Mouse (Mus musculus) hindbrain, embryonic 15.5 days (tissue): Measurements from ENCODE around the gene Kcnq4. TPM values are rescaled to one million over a fixed set of nuclear protein-coding genes. Genes with fewer than 3 reads are reported as not detected.

Experiments used
- ATAC-seq: fragments of 200-750 bp; cut with Nextera tagmentation; 2 replicates; pipeline ENCODE4 v1.8.0; 2017; ENCODE audit warnings: low read depth, moderate number of reproducible peaks, moderate TSS enrichment; ENCODE audit not compliant: low FRiP score
- H3K27ac ChIP-seq: fragments of 300-500 bp; sonication (generic); replicated peaks from 2 replicates; pipeline ENCODE4 v1.5.1; 2015; ENCODE audit warnings: mild to moderate bottlenecking, inconsistent platforms
- H3K27me3 ChIP-seq: fragments of 300-500 bp; sonication (generic); 2 replicates; pipeline ENCODE4 v1.6.1; 2015; ENCODE audit warnings: control low read depth, inconsistent platforms
- H3K36me3 ChIP-seq: fragments of 300-500 bp; sonication (generic); 2 replicates; pipeline ENCODE4 v1.6.1; 2015; ENCODE audit warnings: control low read depth, inconsistent platforms
- H3K4me1 ChIP-seq: fragments of 300-500 bp; sonication (generic); replicated peaks from 2 replicates; pipeline ENCODE4 v1.6.1; 2015; ENCODE audit warnings: control low read depth, inconsistent platforms
- H3K4me2 ChIP-seq: fragments of 300-500 bp; sonication (generic); 2 replicates; pipeline ENCODE4 v1.6.1; 2015; ENCODE audit warnings: moderate library complexity, mild to moderate bottlenecking, inconsistent platforms
- H3K4me3 ChIP-seq: fragments of 300-500 bp; sonication (generic); 2 replicates; pipeline ENCODE4 v1.5.1; 2015; ENCODE audit warnings: mild to moderate bottlenecking, inconsistent platforms
- H3K9ac ChIP-seq: fragments of 300-500 bp; sonication (generic); 2 replicates; pipeline ENCODE4 v1.6.1; 2015; ENCODE audit warnings: inconsistent platforms
- H3K9me3 ChIP-seq: fragments of 300-500 bp; sonication (generic); 2 replicates; pipeline ENCODE4 v1.6.1; 2016; ENCODE audit warnings: control low read depth, inconsistent platforms
- WGBS: fragments of 180-500 bp; shearing (Covaris S2); methylation state at CpG from one replicate; pipeline ENCODE4 v1.1.7; 2015; 5-methylcytosine and 5-hydroxymethylcytosine counted together
- polyA plus RNA-seq: library from polyadenylated mRNA; unstranded; fragments of >200 nt; fragmentation: Nextera tagmentation; extraction: Ambion mirVana; gene quantifications from 2 replicates; pipeline ENCODE4 v1.2.1, GENCODE M21; 2015

The Kcnq4 gene
- polyA plus RNA-seq: 6.6 and 7.0 TPM in 2 replicates

DNA sequence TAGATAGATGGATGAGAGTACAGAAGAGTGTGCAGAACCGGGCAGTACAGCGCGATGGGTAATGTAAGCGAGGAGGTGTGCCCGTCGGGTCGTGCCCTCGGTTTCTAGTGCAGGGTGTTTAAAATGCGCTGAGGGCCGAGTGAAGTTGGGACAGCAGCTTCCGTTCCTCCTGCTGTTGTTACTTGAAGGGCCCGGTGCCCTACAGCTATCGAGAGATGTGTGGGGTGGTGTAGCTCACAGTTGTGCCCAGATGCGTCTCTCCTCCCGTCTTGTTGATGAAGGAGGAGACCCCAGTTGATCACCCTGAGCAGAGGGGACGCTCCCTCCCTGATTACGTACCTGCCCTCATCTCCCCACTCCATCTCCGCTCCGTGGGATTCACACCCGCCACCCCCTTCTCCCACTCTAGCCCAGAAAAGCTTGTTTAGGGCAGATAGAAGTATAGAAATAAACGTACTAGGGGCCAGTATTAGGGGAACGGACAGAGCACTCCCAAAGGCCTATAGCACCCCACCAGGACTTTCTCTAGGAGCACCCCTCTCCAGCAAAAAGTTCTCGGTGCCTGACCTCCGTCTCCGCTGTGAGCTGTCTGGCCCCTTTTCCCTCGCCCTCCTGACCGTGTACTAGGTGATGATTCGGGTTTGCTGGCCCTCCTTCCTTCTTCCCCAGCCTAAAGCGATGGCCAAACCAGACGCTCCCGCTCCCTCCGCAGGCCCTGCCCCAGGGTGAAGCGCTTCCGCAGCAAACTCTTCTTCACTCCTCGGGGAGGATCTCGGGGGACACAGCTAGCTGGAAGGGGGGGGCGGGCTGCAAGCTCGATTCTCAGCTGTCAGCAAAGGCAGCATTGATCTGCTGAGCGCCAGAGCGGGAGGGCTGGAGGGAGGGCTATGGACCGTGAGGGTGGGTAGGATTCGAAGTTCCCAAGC lies at the start of gene Kcnq4:
Kcnq4 (minus strand) TSS at position 672 of the 926 bp plus-strand sequence.
- no peak within 1 kb of the TSS for H3K27ac ChIP-seq
- ATAC-seq: 0 out of 2 replicates have a peak, but pooled peaks have one; percentile 10
- WGBS: 2% methylated on average over 42 of the region's 42 CpGs

DNA sequence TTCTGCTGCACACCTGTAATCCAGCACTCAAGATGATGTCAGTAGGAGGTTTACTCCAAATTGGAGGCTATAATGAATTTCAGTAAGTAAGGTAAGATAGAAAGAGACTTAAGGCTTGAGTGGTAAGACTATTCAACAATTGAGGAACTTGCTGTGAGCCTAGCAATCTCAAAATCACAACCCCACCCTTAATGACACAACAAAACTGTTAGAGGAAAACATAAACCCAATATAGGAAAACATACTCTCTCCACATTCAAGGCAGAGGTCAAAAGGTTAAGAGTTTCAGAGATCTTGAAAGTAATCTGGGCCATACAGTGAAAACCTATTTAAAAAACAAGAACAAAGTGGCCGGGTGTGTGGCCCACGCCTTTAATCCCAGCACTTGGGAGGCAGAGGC lies 48.3 kb upstream of the Kcnq4 start:
- no peak for ATAC-seq
- Histone ChIP-seq H3K27ac (no peak overlapping the region), H3K4me2 (no peak overlapping the region), H3K9ac (no peak overlapping the region), H3K36me3 (no peaks in the 10 kb centered on the region), H3K9me3 (no peaks in the 10 kb centered on the region), H3K4me1 (0 out of 2 replicates have a peak, but pooled peaks cover 6% of the 10 kb centered on the region), H3K4me3 (no peak overlapping the region), H3K27me3 (no peaks in the 10 kb centered on the region)
- WGBS: 89% methylated on average over 2 of the region's 2 CpGs

More for the DNA sequence above, at the start of gene Kcnq4:
- Histone ChIP-seq H3K36me3 (no peaks in the 10 kb centered on the region), H3K9ac (peak within 1 kb of the TSS; percentile 67), H3K4me2 (peak within 1 kb of the TSS; percentile 100), H3K27me3 (peaks cover 32% of the 10 kb centered on the region), H3K4me3 (peak within 1 kb of the TSS; percentile 69), H3K4me1 (peaks cover 22% of the 10 kb centered on the region), H3K9me3 (no peaks in the 10 kb centered on the region)

DNA sequence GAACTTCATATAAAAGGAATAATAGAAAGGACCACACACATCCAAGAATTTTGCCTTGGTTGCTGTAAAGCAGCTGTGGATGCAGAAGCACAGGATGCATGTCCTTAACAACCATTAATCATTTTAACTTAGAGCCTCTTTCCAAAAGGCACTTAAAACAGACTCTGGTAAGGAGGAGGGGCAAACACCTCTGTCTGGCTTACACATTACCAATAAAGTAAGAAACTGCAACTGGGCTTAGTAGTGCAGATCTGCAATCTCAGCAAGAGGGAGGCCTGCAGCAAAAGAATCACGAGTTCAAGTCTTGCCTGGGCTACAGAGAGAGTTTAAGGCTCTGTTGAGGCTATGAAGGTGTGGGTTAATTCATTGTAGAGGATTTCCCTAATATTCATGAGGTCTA lies 47.2 kb upstream of the Kcnq4 start:
- H3K9ac ChIP-seq: no peak overlapping the region
- no peak for ATAC-seq
- H3K4me3 ChIP-seq: no peak overlapping the region
- no peaks in the 10 kb centered on the region for H3K9me3 ChIP-seq
- 91% methylated on average over 1 of the region's 1 CpGs for WGBS
- H3K4me2 ChIP-seq: no peak overlapping the region
- no peaks in the 10 kb centered on the region for H3K36me3 ChIP-seq
- no peak overlapping the region for H3K27ac ChIP-seq
- 0 out of 2 replicates have a peak, but pooled peaks cover 6% of the 10 kb centered on the region for H3K4me1 ChIP-seq
- no peaks in the 10 kb centered on the region for H3K27me3 ChIP-seq

DNA sequence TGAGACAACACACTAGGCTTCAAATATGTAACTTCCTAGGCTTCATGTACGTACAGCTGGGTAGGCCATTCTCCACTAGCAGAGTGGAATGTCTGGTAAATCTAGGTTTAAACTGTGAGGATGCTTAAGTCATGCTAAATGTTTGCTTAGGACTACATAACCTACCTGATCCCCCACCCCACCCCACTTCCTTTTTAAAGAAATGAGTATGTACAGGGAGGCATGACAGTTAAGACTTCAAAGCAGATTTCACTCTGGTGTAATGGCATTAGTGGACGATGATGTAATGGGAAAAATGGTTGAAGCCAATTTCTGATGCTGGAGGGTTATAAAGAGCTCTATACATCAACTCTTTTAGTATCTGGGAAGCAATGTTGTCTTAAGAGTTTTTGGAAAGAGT lies 44.5 kb upstream of the Kcnq4 start:
- Histone ChIP-seq H3K4me1 (0 out of 2 replicates have a peak, but pooled peaks cover 3% of the 10 kb centered on the region), H3K27ac (no peak overlapping the region), H3K4me3 (no peak overlapping the region), H3K4me2 (no peak overlapping the region), H3K9ac (no peak overlapping the region), H3K9me3 (no peaks in the 10 kb centered on the region), H3K36me3 (peaks cover 16% of the 10 kb centered on the region; the same call in 1 of the 2 replicates), H3K27me3 (no peaks in the 10 kb centered on the region)
- WGBS: 92% methylated on average over 2 of the region's 2 CpGs
- ATAC-seq: no peak

DNA sequence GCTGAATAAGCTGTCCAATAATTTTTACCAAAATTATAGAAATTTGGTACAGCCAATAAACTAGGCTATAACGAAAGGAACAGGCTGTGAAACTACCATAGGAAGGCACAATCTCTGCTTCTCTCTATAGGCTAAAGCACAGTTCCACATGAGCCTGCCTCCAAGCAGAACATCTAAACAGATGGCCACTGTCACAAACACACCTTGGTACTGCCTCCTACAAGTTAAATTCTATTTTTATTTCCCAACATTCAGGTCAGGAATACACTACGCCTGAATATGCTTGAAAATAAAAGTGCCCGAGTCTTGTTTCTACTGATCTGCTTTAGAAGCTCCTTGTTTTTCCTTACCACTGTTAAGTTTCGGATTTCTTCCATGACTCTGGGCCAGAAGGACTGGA lies 41.6 kb upstream of the Kcnq4 start:
- Histone ChIP-seq H3K27me3 (no peaks in the 10 kb centered on the region), H3K36me3 (peaks cover 30% of the 10 kb centered on the region), H3K4me2 (no peak overlapping the region), H3K4me1 (0 out of 2 replicates have a peak, but pooled peaks cover 3% of the 10 kb centered on the region), H3K4me3 (no peak overlapping the region), H3K9me3 (no peaks in the 10 kb centered on the region), H3K9ac (no peak overlapping the region), H3K27ac (no peak overlapping the region)
- WGBS: 97% methylated on average over 4 of the region's 4 CpGs
- ATAC-seq: no peak

DNA sequence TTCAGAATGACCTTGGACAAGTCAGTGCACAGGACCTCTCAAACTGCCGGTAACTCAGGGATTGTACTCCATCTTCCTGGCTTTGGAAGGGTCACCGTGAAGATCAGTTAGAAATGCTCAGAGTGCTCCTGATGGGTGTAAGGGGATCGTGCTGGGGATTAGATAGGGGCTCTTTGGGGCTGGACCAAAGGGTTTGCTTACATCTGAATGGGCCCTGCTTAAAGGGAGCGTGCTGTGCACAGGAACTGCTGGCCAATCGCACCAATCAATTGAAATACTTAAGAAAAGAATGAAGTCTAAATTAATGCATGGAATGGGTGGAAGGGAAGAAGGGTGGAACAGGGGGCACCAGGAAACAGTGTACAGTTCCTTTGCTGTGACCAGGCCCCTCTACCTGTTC lies 7.4 kb upstream of the Kcnq4 start:
- H3K4me2 ChIP-seq: no peak overlapping the region
- H3K9me3 ChIP-seq: no peaks in the 10 kb centered on the region
- no peak overlapping the region for H3K4me3 ChIP-seq
- no peak for ATAC-seq
- no peaks in the 10 kb centered on the region for H3K27me3 ChIP-seq
- no peaks in the 10 kb centered on the region for H3K4me1 ChIP-seq
- peaks cover 32% of the 10 kb centered on the region for H3K36me3 ChIP-seq
- H3K9ac ChIP-seq: no peak overlapping the region
- 51% methylated on average over 5 of the region's 5 CpGs for WGBS
- H3K27ac ChIP-seq: no peak overlapping the region

DNA sequence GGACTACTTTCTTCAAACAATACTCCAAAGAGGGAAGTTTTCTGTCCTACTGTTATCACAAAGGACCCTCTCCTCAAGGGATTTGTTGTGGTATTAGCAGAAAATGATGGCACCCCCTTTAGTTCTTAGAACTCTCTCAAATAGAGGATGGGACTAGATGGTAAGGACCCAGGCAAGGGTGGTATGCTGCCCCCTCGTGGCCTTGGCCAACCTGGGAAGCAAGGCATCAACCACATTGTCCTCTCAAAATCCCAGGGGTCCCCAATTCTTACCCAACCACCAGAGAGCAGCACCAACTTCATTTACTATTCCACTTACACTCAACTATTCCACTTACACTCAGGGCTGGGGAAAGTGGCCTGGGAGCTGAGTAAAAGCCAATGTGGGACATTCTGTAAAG lies 6.9 kb upstream of the Kcnq4 start:
- Histone ChIP-seq H3K4me2 (no peak overlapping the region), H3K4me1 (no peaks in the 10 kb centered on the region), H3K9me3 (no peaks in the 10 kb centered on the region), H3K36me3 (peaks cover 27% of the 10 kb centered on the region), H3K9ac (no peak overlapping the region), H3K27me3 (peaks cover under 1% of the 10 kb centered on the region), H3K27ac (no peak overlapping the region), H3K4me3 (no peak overlapping the region)
- WGBS: 0% methylated on average over 1 of the region's 1 CpGs
- peak; percentile 48; the same call in 1 of the 2 replicates for ATAC-seq

DNA sequence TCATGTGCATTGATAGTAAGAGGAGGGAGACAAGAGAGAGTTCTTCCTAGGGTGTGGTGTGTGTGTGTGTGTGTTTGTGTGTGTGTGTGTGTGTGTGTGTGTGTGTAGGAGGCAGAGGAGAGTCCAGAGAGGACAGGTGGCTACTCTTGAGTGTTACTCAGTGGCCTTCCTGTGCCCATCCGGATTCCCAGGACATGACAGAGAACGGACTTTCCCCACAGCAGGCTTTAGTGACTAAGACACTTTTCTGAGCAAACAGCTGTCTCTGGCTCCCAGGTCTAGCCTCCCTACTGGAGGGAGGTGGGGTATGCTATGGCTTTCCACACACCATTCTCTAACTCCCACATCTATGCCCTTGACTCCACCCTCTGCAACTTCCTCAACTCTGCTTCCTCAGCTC lies 1.2 kb upstream of the Kcnq4 start:
- 42% methylated on average over 2 of the region's 2 CpGs for WGBS
- Histone ChIP-seq H3K9ac (no peak overlapping the region), H3K27ac (no peak overlapping the region), H3K27me3 (peaks cover 32% of the 10 kb centered on the region), H3K36me3 (no peaks in the 10 kb centered on the region), H3K4me3 (no peak overlapping the region), H3K4me1 (peaks cover 22% of the 10 kb centered on the region), H3K4me2 (no peak overlapping the region), H3K9me3 (no peaks in the 10 kb centered on the region)
- ATAC-seq: no peak

DNA sequence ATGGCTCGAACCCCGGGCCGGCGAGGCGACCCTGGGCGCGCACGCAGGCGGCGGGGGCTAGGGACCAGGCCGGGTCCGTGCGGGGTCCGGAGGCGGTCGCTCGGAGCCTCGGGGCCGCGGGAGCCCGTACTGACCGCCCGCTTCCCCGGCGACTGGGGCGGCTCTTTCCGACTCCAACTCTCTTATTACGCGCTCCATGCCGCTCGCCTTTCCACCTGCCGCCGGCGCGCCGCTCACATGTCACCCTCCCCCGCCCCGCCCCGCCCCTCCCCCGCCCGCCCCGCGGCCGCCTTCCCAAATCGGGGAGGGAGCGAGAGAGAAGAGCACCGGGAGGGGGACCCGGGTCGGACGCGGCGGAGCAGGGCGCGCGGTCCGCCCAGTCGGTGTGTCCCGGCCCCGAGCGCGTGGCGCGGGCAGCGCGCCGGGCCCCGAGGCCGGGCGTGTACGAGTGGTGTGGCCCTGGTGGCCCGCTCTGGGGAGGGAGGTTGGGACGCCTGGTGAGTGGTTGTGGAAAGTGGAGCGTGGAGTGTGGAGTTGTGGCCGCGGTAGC lies 1.1 kb downstream of the Kcnq4 start:
- Histone ChIP-seq H3K4me1 (peaks cover 22% of the 10 kb centered on the region), H3K27ac (no peak overlapping the region), H3K27me3 (peaks cover 32% of the 10 kb centered on the region), H3K9ac (peak overlapping the region; percentile 67), H3K4me3 (peak overlapping the region; percentile 69), H3K9me3 (no peaks in the 10 kb centered on the region), H3K36me3 (no peaks in the 10 kb centered on the region), H3K4me2 (peak overlapping the region; percentile 100)
- WGBS: 2% methylated on average over 38 of the region's 75 CpGs
- peak; percentile 19; the same call in 1 of the 2 replicates for ATAC-seq

DNA sequence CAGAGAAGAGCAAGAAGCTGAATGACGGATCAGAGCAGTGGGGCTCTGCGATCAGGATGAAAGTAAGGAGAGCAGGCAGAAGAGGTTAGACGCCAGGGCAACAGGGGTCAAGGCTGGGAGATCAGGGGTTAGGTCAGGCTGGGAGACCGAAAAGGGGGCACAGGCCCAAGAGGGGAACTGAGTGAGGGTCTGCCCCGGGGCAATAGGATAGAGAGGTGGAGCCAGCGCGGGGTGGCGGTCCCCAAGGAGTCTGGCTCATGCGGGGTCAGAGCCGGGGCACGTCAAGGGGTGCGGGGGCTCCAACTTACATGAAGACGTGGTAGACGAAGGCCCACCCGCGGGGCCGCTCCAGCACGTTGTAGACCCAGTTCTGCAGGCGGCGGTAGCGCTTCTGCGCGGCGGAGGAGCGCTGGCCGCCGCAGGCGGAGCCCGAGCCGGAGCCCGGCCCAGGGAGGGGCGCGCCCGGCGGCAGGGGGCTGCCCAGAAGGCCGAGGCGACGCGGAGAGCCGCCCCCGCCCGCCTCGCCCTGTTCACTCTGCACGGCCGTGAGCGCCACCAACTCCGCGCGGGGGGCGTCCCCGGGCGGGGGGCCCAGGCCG lies 1.8 kb downstream of the Kcnq4 start:
- 2% methylated on average over 53 of the region's 53 CpGs for WGBS
- Histone ChIP-seq H3K36me3 (no peaks in the 10 kb centered on the region), H3K9me3 (no peaks in the 10 kb centered on the region), H3K27me3 (peaks cover 32% of the 10 kb centered on the region), H3K9ac (peak overlapping the region; percentile 67), H3K4me1 (peaks cover 22% of the 10 kb centered on the region), H3K4me2 (peak overlapping the region; percentile 100), H3K27ac (0 out of 2 replicates have a peak overlapping the region, but pooled peaks have one; percentile 22), H3K4me3 (peak overlapping the region; percentile 69)
- ATAC-seq: peak; percentile 29

DNA sequence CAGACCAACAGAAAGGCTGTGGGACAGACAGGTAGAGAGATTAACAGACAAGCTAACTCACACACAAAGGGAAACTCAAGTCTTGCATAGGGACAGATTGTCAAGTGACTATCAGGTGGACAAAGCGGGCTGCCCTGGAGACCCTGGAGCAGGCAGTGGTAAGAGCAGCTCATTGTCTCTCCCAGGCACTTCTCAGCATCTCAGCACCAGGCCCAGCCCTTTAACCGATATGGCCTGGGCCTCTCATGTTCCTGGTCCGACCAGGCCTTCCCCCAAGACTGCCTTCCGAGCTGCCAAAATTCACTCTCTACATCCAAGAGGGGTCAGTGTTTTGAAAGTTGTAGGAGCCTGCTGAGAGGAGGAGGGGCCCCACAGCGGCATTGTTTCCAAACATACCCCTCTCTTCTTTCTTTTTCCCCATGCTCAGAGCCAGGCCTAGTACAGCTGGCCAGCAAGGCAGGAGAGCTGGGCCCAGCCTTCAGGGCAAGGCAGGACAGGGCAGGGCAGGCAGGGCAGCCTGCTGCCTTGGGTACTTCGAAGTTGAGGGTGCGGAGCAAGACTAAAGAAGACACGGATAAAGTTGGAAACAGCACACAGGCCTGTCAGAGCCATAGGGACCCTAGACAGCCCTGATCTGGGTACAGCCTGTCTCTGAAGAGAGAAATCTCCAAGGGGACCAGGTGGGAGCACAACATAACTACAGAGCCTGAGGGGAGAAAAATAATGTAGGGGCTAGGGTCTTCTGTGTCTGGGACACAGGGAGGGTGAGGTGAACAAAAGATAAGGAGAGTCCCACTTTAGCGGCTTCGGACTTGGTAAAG lies 2.5 kb downstream of the Kcnq4 start:
- Histone ChIP-seq H3K27ac (0 out of 2 replicates have a peak overlapping the region, but pooled peaks have one; percentile 22), H3K4me3 (peak overlapping the region; percentile 69), H3K36me3 (no peaks in the 10 kb centered on the region), H3K27me3 (peaks cover 32% of the 10 kb centered on the region), H3K4me2 (peak overlapping the region; percentile 100), H3K4me1 (peaks cover 26% of the 10 kb centered on the region), H3K9ac (no peak overlapping the region), H3K9me3 (no peaks in the 10 kb centered on the region)
- 17% methylated on average over 10 of the region's 10 CpGs for WGBS
- ATAC-seq: no peak
